Mouse (Mus musculus) left cerebral cortex, adult 11 months (tissue): ENCODE results near the gene Ccdc183.

ENCODE experiments used
- DNase-seq: peaks from one replicate; pipeline ENCODE4 v3.0.0; 2022; ENCODE audit warnings: low spot score

Gene Ccdc183

GRCm38 (mm10) chr2:25577951-25578795, 39.3 kb downstream of the Ccdc183 start:
- no peak for DNase-seq

- no peak for DNase-seq
These were observed 40.2 kb downstream of the Ccdc183 start for GRCm38 (mm10) chr2:25576965-25577891.

- DNase-seq: no peak
These were observed 41.2 kb downstream of the Ccdc183 start for GRCm38 (mm10) chr2:25576028-25576850.

- DNase-seq: no peak
These were observed 41.9 kb downstream of the Ccdc183 start for GRCm38 (mm10) chr2:25575432-25576027.

GRCm38 (mm10) chr2:25574579-25575431, 42.7 kb downstream of the Ccdc183 start, which contains the start of the genes Mamdc4 and Phpt1:
TSS of gene Mamdc4 (minus strand) at chr2:25574845.
TSS of gene Phpt1 (minus strand) at chr2:25575224.
- peak; percentile 96 for DNase-seq

GRCm38 (mm10) chr2:25574136-25574535, 43.3 kb downstream of the Ccdc183 start:
- DNase-seq: no peak

GRCm38 (mm10) chr2:25573068-25573467, 44.4 kb downstream of the Ccdc183 start:
- DNase-seq: no peak

GRCm38 (mm10) chr2:25571221-25571620, 46.3 kb downstream of the Ccdc183 start:
- no peak for DNase-seq

- no peak for DNase-seq
These were observed 48.2 kb downstream of the Ccdc183 start for GRCm38 (mm10) chr2:25569323-25569722.

- no peak for DNase-seq
These were observed 48.9 kb downstream of the Ccdc183 start for GRCm38 (mm10) chr2:25568473-25569019.

GRCm38 (mm10) chr2:25566558-25566957, 50.9 kb downstream of the Ccdc183 start:
- no peak for DNase-seq

- DNase-seq: no peak
These were observed 51.7 kb downstream of the Ccdc183 start for GRCm38 (mm10) chr2:25565741-25566140.

- DNase-seq: no peak
These were observed 55.5 kb downstream of the Ccdc183 start for GRCm38 (mm10) chr2:25561946-25562345.

GRCm38 (mm10) chr2:25560551-25560950, 56.9 kb downstream of the Ccdc183 start:
- DNase-seq: no peak

GRCm38 (mm10) chr2:25558774-25559173, 58.7 kb downstream of the Ccdc183 start:
- no peak for DNase-seq
